Mouse (Mus musculus) liver, embryonic 14.5 days (tissue): ENCODE results near the gene Scap. TPM values are rescaled to one million over a fixed set of nuclear protein-coding genes. Genes with fewer than 3 reads are reported as not detected.

Experiments used
- ATAC-seq: fragments of 200-750 bp; cut with Nextera tagmentation; 2 replicates; pipeline ENCODE4 v1.8.0; 2017; ENCODE audit warnings: moderate number of reproducible peaks, mild to moderate bottlenecking, moderate library complexity; ENCODE audit not compliant: insufficient read depth
- DNase-seq, 3 experiments: peaks; one replicate each; pipeline ENCODE4 v3.0.0-alpha.2; 2012 to 2013; ENCODE audit warnings: low read depth in 3 of 3, low spot score in 3 of 3
- H3K27ac ChIP-seq: fragments of 300-500 bp; sonication (generic); 2 replicates; pipeline ENCODE4 v1.5.1; 2014; ENCODE audit warnings: moderate library complexity, mild to moderate bottlenecking, control low read depth, inconsistent platforms
- H3K27me3 ChIP-seq: fragments of 300-500 bp; sonication (generic); 2 replicates; pipeline ENCODE4 v1.6.1; 2014; ENCODE audit warnings: mild to moderate bottlenecking, low read length, moderate library complexity; ENCODE audit not compliant: control insufficient read depth, insufficient read depth
- H3K36me3 ChIP-seq: fragments of 300-500 bp; sonication (generic); replicated peaks from 2 replicates; pipeline ENCODE4 v1.6.1; 2014; ENCODE audit warnings: low read depth; ENCODE audit not compliant: control insufficient read depth, insufficient read depth
- H3K4me1 ChIP-seq, 2 experiments: fragments of 200-500 bp in 1 of 2; fragments of 300-500 bp in 1 of 2; sonication (generic) in 1 of 2; replicated peaks; 2 replicates each; pipeline ENCODE4 v1.6.1; 2012 to 2014; ENCODE audit warnings: antibody characterized with exemption in 1 of 2, inconsistent platforms in 1 of 2, low read length in 1 of 2; ENCODE audit not compliant: control insufficient read depth in 2 of 2, insufficient read depth in 2 of 2
- H3K4me2 ChIP-seq: fragments of 300-500 bp; sonication (generic); 2 replicates; pipeline ENCODE4 v1.6.1; 2014; ENCODE audit warnings: low read depth, mild to moderate bottlenecking, control low read depth, moderate library complexity
- H3K4me3 ChIP-seq, 2 experiments: fragments of 200-500 bp in 1 of 2; fragments of 300-500 bp in 1 of 2; sonication (generic) in 1 of 2; 2 replicates each; pipeline ENCODE4 v1.5.1; 2012 to 2014; ENCODE audit warnings: low read depth in 2 of 2, low read length in 2 of 2, mild to moderate bottlenecking in 2 of 2, control low read depth in 1 of 2, inconsistent platforms in 1 of 2, moderate library complexity in 1 of 2; ENCODE audit not compliant: insufficient read depth in 1 of 2
- H3K9ac ChIP-seq: fragments of 300-500 bp; sonication (generic); replicated peaks from 2 replicates; pipeline ENCODE4 v1.6.1; 2014; ENCODE audit warnings: mild to moderate bottlenecking, control low read depth, moderate library complexity
- H3K9me3 ChIP-seq: fragments of 300-500 bp; sonication (generic); 2 replicates; pipeline ENCODE4 v1.6.1; 2016; ENCODE audit warnings: low read length, mixed read lengths; ENCODE audit not compliant: control insufficient read depth
- CTCF ChIP-seq: IDR thresholded peaks from 2 replicates; pipeline ENCODE4 v1.5.1; 2016; ENCODE audit warnings: antibody characterized with exemption, low read depth, control low read depth
- EP300 ChIP-seq: IDR thresholded peaks from 2 replicates; pipeline ENCODE4 v1.6.1; 2016; ENCODE audit warnings: antibody characterized with exemption, low read depth
- WGBS: fragments of 180-500 bp; shearing (Covaris S2); extraction: QIAGEN DNeasy Blood & Tissue Kit; methylation state at CpG from one replicate; pipeline ENCODE4 v1.1.7; 2014; ENCODE audit not compliant: insufficient replicate concordance; 5-methylcytosine and 5-hydroxymethylcytosine counted together
- polyA plus RNA-seq, 2 experiments: library from polyadenylated mRNA; depleted of rRNA in 1 of 2; stranded (reverse) in 1 of 2; unstranded in 1 of 2; fragments of >200 nt; fragmentation: Nextera tagmentation in 1 of 2; extraction: Ambion mirVana in 1 of 2; gene quantifications; 2 replicates each; pipeline versions ENCODE4 v1.2.1 to v1.2.3; 2012 to 2014

Scap gene
- polyA plus RNA-seq, 2 experiments: 9.4 to 15.6 TPM

GRCm38 (mm10) chr9:110410908-110411887 lies 78.1 kb downstream of the Scap start:
- ATAC-seq: no peak
- peak; percentile 89 for TF ChIP-seq CTCF
- no peak for TF ChIP-seq EP300
- peak; percentile 58 to 65 (median 59) for DNase-seq
- no peaks in the 10 kb centered on the region for H3K27me3 ChIP-seq
- H3K4me1 ChIP-seq: peaks cover 3 to 13% of the 10 kb centered on the region in 2 experiments; a peak in 3 of 4 replicates
- no peak overlapping the region for H3K4me3 ChIP-seq
- no peak overlapping the region for H3K27ac ChIP-seq
- H3K36me3 ChIP-seq: no peaks in the 10 kb centered on the region
- H3K9me3 ChIP-seq: no peaks in the 10 kb centered on the region
- no peak overlapping the region for H3K4me2 ChIP-seq
- 34% methylated on average over 6 of the region's 6 CpGs for WGBS
- H3K9ac ChIP-seq: no peak overlapping the region

GRCm38 (mm10) chr9:110412926-110413325 lies 79.8 kb downstream of the Scap start:
- no peaks in the 10 kb centered on the region for H3K36me3 ChIP-seq
- TF ChIP-seq CTCF (no peak), EP300 (no peak)
- H3K4me3 ChIP-seq: no peak overlapping the region
- no peak overlapping the region for H3K27ac ChIP-seq
- ATAC-seq (no peak), DNase-seq (no peak)
- no peaks in the 10 kb centered on the region for H3K27me3 ChIP-seq
- 78% methylated on average over 7 of the region's 7 CpGs for WGBS
- no peak overlapping the region for H3K4me2 ChIP-seq
- peaks cover 0 to 8% of the 10 kb centered on the region in 2 experiments; a peak in 3 of 4 replicates for H3K4me1 ChIP-seq
- H3K9ac ChIP-seq: no peak overlapping the region
- no peaks in the 10 kb centered on the region for H3K9me3 ChIP-seq

- ATAC-seq (no peak), DNase-seq (no peak)
- Histone ChIP-seq H3K27ac (no peak overlapping the region), H3K4me3 (no peak overlapping the region), H3K9me3 (no peaks in the 10 kb centered on the region), H3K36me3 (no peaks in the 10 kb centered on the region), H3K4me1 (peaks cover 0 to 4% of the 10 kb centered on the region in 2 experiments; a peak in 3 of 4 replicates), H3K9ac (no peak overlapping the region), H3K27me3 (no peaks in the 10 kb centered on the region), H3K4me2 (no peak overlapping the region)
- peak; percentile 54 for TF ChIP-seq CTCF
- TF ChIP-seq EP300: no peak
- 46% methylated on average over 9 of the region's 9 CpGs for whole genome bisulfite sequencing
Observed at GRCm38 (mm10) chr9:110413785-110414184, 80.7 kb downstream of the Scap start.

GRCm38 (mm10) chr9:110419511-110420112 lies 86.5 kb downstream of the Scap start, which contains the start of gene Ngp:
Ngp (plus strand) TSS chr9:110419747.
- no peak within 1 kb of the TSS for H3K27ac ChIP-seq
- H3K9me3 ChIP-seq: no peaks in the 10 kb centered on the region
- no peaks in the 10 kb centered on the region for H3K27me3 ChIP-seq
- 63% methylated on average over 12 of the region's 12 CpGs for WGBS
- H3K4me3 ChIP-seq: no peak within 1 kb of the TSS
- H3K36me3 ChIP-seq: no peaks in the 10 kb centered on the region
- no peak within 1 kb of the TSS for H3K4me2 ChIP-seq
- DNase-seq: no peak
- no peak for TF ChIP-seq CTCF
- no peak for TF ChIP-seq EP300
- no peak for ATAC-seq
- H3K4me1 ChIP-seq: no peaks in the 10 kb centered on the region
- no peak within 1 kb of the TSS for H3K9ac ChIP-seq

GRCm38 (mm10) chr9:110431241-110431640 lies 98.2 kb downstream of the Scap start:
- no peaks in the 10 kb centered on the region; the same call in 1 of the 2 replicates for H3K36me3 ChIP-seq
- no peak overlapping the region for H3K9ac ChIP-seq
- no peak overlapping the region for H3K4me3 ChIP-seq
- 71% methylated on average over 8 of the region's 8 CpGs for WGBS
- no peak overlapping the region for H3K4me2 ChIP-seq
- H3K9me3 ChIP-seq: no peaks in the 10 kb centered on the region
- H3K27me3 ChIP-seq: no peaks in the 10 kb centered on the region
- DNase-seq (no peak), ATAC-seq (no peak)
- H3K4me1 ChIP-seq: no peaks in the 10 kb centered on the region
- TF ChIP-seq CTCF (no peak), EP300 (no peak)
- no peak overlapping the region for H3K27ac ChIP-seq
